Mouse (Mus musculus) liver, postnatal 0 days (tissue): ENCODE results near the gene Il10rb.

Experiments
- CTCF ChIP-seq: sonication (generic); IDR thresholded peaks from 2 replicates; pipeline ENCODE4 v1.5.1; 2016; ENCODE audit warnings: antibody characterized with exemption, low read depth
- EP300 ChIP-seq: IDR thresholded peaks from 2 replicates; pipeline ENCODE4 v1.6.1; 2016; ENCODE audit warnings: antibody characterized with exemption, low read depth, mild to moderate bottlenecking

GRCm38 (mm10) chr16:91458976-91459375, 53.0 kb downstream of the Il10rb start:
- TF ChIP-seq EP300 (no peak), CTCF (no peak)
